Mouse (Mus musculus) MEL (cell line): ENCODE measurements around the gene Stat2. TPM values are rescaled to one million over a fixed set of nuclear protein-coding genes. Genes with fewer than 3 reads are reported as not detected.
A peak's percentile ranks its signal among the peaks of the same experiment; 100 is the strongest.

Source experiments
- DNase-seq: peaks from one replicate; pipeline ENCODE4 v3.0.0; 2011; ENCODE audit warnings: low read depth, low spot score
- H3K27ac ChIP-seq: 2 replicates; pipeline ENCODE4 v1.5.1; 2012; ENCODE audit warnings: low read depth, mild to moderate bottlenecking, control low read depth, low read length, moderate library complexity; ENCODE audit not compliant: control insufficient read depth
- H3K27me3 ChIP-seq, 2 experiments: fragments of 150-350 bp in 1 of 2; sonication (generic) in 1 of 2; 2 replicates each; pipeline ENCODE4 v1.6.1; 2012; ENCODE audit warnings: low read length in 2 of 2, mild to moderate bottlenecking in 2 of 2, improper control_type of control experiment in 1 of 2, moderate library complexity in 1 of 2; ENCODE audit not compliant: insufficient read depth in 2 of 2, control insufficient read depth in 1 of 2
- H3K36me3 ChIP-seq, 2 experiments: 2 replicates each; pipeline ENCODE4 v1.6.1; 2012 to 2014; ENCODE audit warnings: low read length in 2 of 2, improper control_type of control experiment in 1 of 2, inconsistent platforms in 1 of 2, mild to moderate bottlenecking in 1 of 2; ENCODE audit not compliant: insufficient read depth in 2 of 2, control insufficient read depth in 1 of 2
- H3K4me1 ChIP-seq, 2 experiments: fragments of 150-350 bp in 1 of 2; sonication (generic) in 1 of 2; 2 replicates each; pipeline ENCODE4 v1.6.1; 2012; ENCODE audit warnings: low read length in 2 of 2, improper control_type of control experiment in 1 of 2, mild to moderate bottlenecking in 1 of 2; ENCODE audit not compliant: insufficient read depth in 2 of 2, control insufficient read depth in 1 of 2
- H3K4me3 ChIP-seq, 2 experiments: fragments of 150-350 bp in 1 of 2; sonication (generic) in 1 of 2; 2 replicates each; pipeline ENCODE4 v1.5.1; 2012; ENCODE audit warnings: low read depth in 2 of 2, low read length in 2 of 2, mild to moderate bottlenecking in 2 of 2, moderate library complexity in 2 of 2, control low read depth in 1 of 2, improper control_type of control experiment in 1 of 2; ENCODE audit not compliant: control insufficient read depth in 1 of 2, insufficient read depth in 1 of 2
- H3K79me2 ChIP-seq: 2 replicates; pipeline ENCODE4 v1.6.1; 2012; ENCODE audit warnings: mild to moderate bottlenecking, low read length, moderate library complexity; ENCODE audit not compliant: control insufficient read depth, poor library complexity, insufficient read depth
- H3K9ac ChIP-seq: 2 replicates; pipeline ENCODE4 v1.6.1; 2012; ENCODE audit warnings: low read depth, mild to moderate bottlenecking, control low read depth, low read length, moderate library complexity; ENCODE audit not compliant: control insufficient read depth, poor library complexity, severe bottlenecking
- H3K9me3 ChIP-seq: fragments of 150-350 bp; sonication (generic); replicated peaks from 2 replicates; pipeline ENCODE4 v1.6.1; 2012; ENCODE audit warnings: mild to moderate bottlenecking, low read length, improper control_type of control experiment, moderate library complexity; ENCODE audit not compliant: insufficient read depth
- BHLHE40 ChIP-seq: IDR thresholded peaks from 2 replicates; pipeline ENCODE4 v1.6.1; 2012; ENCODE audit warnings: low read depth, mild to moderate bottlenecking, inconsistent platforms, low read length, improper control_type of control experiment, borderline replicate concordance
- E2F4 ChIP-seq: IDR thresholded peaks from 2 replicates; pipeline ENCODE4 v1.6.1; 2011; ENCODE audit warnings: low read depth, low read length, improper control_type of control experiment, borderline replicate concordance
- EP300 ChIP-seq, 2 experiments: IDR thresholded peaks; 2 replicates each; pipeline ENCODE4 v1.6.1; 2011; ENCODE audit warnings: improper control_type of control experiment in 2 of 2, low read length in 2 of 2, low read depth in 1 of 2, mild to moderate bottlenecking in 1 of 2
- ETS1 ChIP-seq: IDR thresholded peaks from 2 replicates; pipeline ENCODE4 v1.6.1; 2012; ENCODE audit warnings: low read depth, mild to moderate bottlenecking, inconsistent platforms, low read length, improper control_type of control experiment, moderate library complexity
- GABPA ChIP-seq: IDR thresholded peaks from 2 replicates; pipeline ENCODE4 v1.6.1; 2012; ENCODE audit warnings: low read depth, mild to moderate bottlenecking, inconsistent platforms, low read length, improper control_type of control experiment, moderate library complexity
- GATA1 ChIP-seq: IDR thresholded peaks from 2 replicates; pipeline ENCODE4 v1.6.1; 2011; ENCODE audit warnings: low read depth, low read length, improper control_type of control experiment
- HCFC1 ChIP-seq: IDR thresholded peaks from 2 replicates; pipeline ENCODE4 v1.6.1; 2012; ENCODE audit warnings: low read depth, mild to moderate bottlenecking, inconsistent platforms, low read length, improper control_type of control experiment, moderate library complexity
- KAT2A ChIP-seq: conservative IDR thresholded peaks from 2 replicates; pipeline ENCODE4 v1.6.1; 2012; ENCODE audit warnings: low read depth, low read length, improper control_type of control experiment, inconsistent platforms
- MAFK ChIP-seq: IDR thresholded peaks from 2 replicates; pipeline ENCODE4 v1.6.1; 2011; ENCODE audit warnings: low read depth, mild to moderate bottlenecking, low read length, improper control_type of control experiment, borderline replicate concordance
- MAX ChIP-seq: IDR thresholded peaks from 2 replicates; pipeline ENCODE4 v1.6.1; 2011; ENCODE audit warnings: low read length, improper control_type of control experiment
- MYB ChIP-seq: IDR thresholded peaks from 2 replicates; pipeline ENCODE4 v1.6.1; 2011; ENCODE audit warnings: mild to moderate bottlenecking, low read depth, low read length, improper control_type of control experiment
- MYC ChIP-seq: IDR thresholded peaks from 2 replicates; pipeline ENCODE4 v1.6.1; 2011; ENCODE audit warnings: low read depth, mild to moderate bottlenecking, low read length, improper control_type of control experiment, moderate library complexity
- POLR2AphosphoS2 ChIP-seq: IDR thresholded peaks from 2 replicates; pipeline ENCODE4 v1.6.1; 2011; ENCODE audit warnings: low read length, improper control_type of control experiment
- RAD21 ChIP-seq: IDR thresholded peaks from 2 replicates; pipeline ENCODE4 v1.6.1; 2011; ENCODE audit warnings: mild to moderate bottlenecking, low read depth, low read length, improper control_type of control experiment
- RCOR1 ChIP-seq: IDR thresholded peaks from 2 replicates; pipeline ENCODE4 v1.6.1; 2012; ENCODE audit warnings: low read depth, mild to moderate bottlenecking, inconsistent platforms, low read length, improper control_type of control experiment
- SIN3A ChIP-seq: IDR thresholded peaks from 2 replicates; pipeline ENCODE4 v1.6.1; 2012; ENCODE audit warnings: low read length, improper control_type of control experiment, inconsistent platforms
- SMC3 ChIP-seq: IDR thresholded peaks from 2 replicates; pipeline ENCODE4 v1.6.1; 2011; ENCODE audit warnings: low read depth, low read length, improper control_type of control experiment
- TAL1 ChIP-seq: IDR thresholded peaks from 2 replicates; pipeline ENCODE4 v1.6.1; 2012; ENCODE audit warnings: mild to moderate bottlenecking, inconsistent platforms, low read length, moderate library complexity, mixed read lengths
- TBP ChIP-seq: IDR thresholded peaks from 2 replicates; pipeline ENCODE4 v1.8.0; 2011; ENCODE audit warnings: low read depth, low read length, improper control_type of control experiment
- TCF12 ChIP-seq: IDR thresholded peaks from 2 replicates; pipeline ENCODE4 v1.6.1; 2014; ENCODE audit warnings: low read depth, mild to moderate bottlenecking, inconsistent platforms, low read length, improper control_type of control experiment, moderate library complexity
- UBTF ChIP-seq: IDR thresholded peaks from 2 replicates; pipeline ENCODE4 v1.6.1; 2012; ENCODE audit warnings: low read depth, mild to moderate bottlenecking, inconsistent platforms, low read length, improper control_type of control experiment, moderate library complexity, borderline replicate concordance; ENCODE audit not compliant: insufficient read depth
- USF1 ChIP-seq: IDR thresholded peaks from 2 replicates; pipeline ENCODE4 v1.6.1; 2014; ENCODE audit warnings: low read depth, mild to moderate bottlenecking, inconsistent platforms, low read length, improper control_type of control experiment, moderate library complexity
- polyA plus RNA-seq, 2 experiments: library from polyadenylated mRNA; stranded (reverse) in 1 of 2; unstranded in 1 of 2; fragments of >175 nt in 1 of 2; fragments of >200 nt in 1 of 2; gene quantifications; 2 replicates each; pipeline versions ENCODE4 v1.2.1 to v1.2.4; 2012; ENCODE audit warnings: low replicate concordance in 2 of 2, low read depth in 1 of 2; ENCODE audit not compliant: insufficient read length in 2 of 2, insufficient read depth in 1 of 2, missing spikeins in 1 of 2
- total RNA-seq: library from RNA; depleted of rRNA; stranded (reverse); fragments of 300-350 nt; gene quantifications from 2 replicates; pipeline ENCODE4 v1.2.3, GENCODE M21; 2012

Gene Stat2
- total and polyA plus RNA-seq, 3 experiments = 3.6 to 6.6 TPM; not detected in 1

DNA sequence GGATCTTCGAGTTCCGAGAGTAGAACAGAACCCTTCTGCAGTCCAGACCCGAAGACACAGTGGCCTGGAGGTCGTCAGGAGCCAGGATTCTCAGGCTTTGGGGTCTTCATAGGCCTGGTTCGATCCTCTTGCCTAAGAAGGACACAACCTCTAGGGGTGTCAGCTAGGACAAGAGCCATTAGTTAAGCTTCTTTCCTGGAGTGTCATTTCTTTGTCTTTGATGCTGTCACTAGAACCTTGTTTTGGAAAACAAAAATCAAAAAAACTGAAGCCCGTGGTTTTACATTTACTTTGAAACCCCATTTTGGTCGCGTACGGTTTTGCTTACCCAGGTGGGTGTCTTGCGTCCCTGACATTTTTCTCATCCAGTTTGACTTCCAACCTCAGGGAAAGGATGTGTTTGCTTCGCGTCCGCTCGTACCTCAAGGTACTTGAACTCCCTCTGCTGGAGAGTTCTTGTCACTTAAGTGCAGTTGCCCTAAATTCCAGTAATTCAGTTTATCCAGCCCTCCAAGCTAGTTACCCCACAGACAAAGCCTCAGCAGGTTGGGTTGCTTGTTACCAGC, 37.9 kb upstream of the Stat2 start (continued):
- TF ChIP-seq GABPA = no peak
- 0 out of 2 replicates have a peak, but pooled peaks have one; percentile 8 for TF ChIP-seq HCFC1
- TF ChIP-seq E2F4 = no peak
- no peak for TF ChIP-seq MYB
- TF ChIP-seq TAL1 = no peak
- TF ChIP-seq KAT2A = no peak
- TF ChIP-seq SIN3A = peak; percentile 66
- no peak for TF ChIP-seq UBTF
- no peak for TF ChIP-seq BHLHE40
- TF ChIP-seq POLR2AphosphoS2 = no peak
- peak; percentile 70 for TF ChIP-seq SMC3
- TF ChIP-seq MAX = no peak
- no peak for TF ChIP-seq MYC
- TF ChIP-seq RAD21 = peak; percentile 52

GRCm38 (mm10) chr10:128236321-128236720, 34.0 kb upstream of the Stat2 start:
- peaks cover 17% of the 10 kb centered on the region for H3K79me2 ChIP-seq
- no peak overlapping the region for H3K27ac ChIP-seq
- H3K9ac ChIP-seq = no peak overlapping the region
- peaks cover 23 to 30% of the 10 kb centered on the region in 2 experiments for H3K4me1 ChIP-seq
- H3K9me3 ChIP-seq = no peaks in the 10 kb centered on the region
- peaks cover 0 to 34% of the 10 kb centered on the region in 2 experiments; a peak in 2 of 4 replicates for H3K36me3 ChIP-seq
- DNase-seq = no peak
- TF ChIP-seq USF1 = no peak
- TF ChIP-seq TBP = no peak
- TF ChIP-seq GATA1 = no peak
- H3K27me3 ChIP-seq = no peaks in the 10 kb centered on the region
- no peak overlapping the region for H3K4me3 ChIP-seq

DNA sequence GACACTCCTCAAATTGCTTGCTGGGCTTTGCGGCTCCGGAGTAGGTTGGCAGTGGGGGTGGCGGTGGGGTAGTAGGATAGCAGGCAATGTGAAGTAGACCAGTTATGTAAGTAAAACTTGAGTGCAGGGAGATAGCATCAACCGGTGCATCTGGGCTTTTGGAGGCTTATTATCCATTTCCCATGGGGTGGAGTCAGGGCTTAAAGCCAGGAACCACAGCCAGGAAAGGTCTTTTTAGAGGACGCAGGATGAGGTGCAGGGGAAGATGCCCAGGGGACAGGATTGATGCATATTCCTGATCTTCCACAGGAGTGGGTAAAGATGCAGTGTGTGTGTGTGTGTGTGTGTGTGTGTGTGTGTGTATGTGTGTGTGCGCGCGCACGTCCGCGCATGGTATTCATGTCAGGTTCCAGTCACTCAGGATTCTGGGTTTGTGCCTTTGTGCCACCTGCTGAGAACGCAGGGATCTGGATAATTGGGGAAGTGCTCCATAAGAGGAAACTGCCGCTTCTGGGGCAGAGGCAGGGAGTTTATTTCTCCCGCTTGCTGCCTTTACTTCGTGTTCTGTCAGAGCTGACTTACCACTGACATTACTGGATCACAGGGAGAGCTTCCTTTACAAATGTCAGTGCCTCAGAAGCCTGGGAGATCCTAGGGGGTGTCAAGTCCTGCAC, 32.4 kb upstream of the Stat2 start:
- peaks cover 8% of the 10 kb centered on the region; the same call in 1 of the 2 replicates for H3K79me2 ChIP-seq
- no peak overlapping the region; the same call in 1 of the 2 replicates for H3K9ac ChIP-seq
- no peak overlapping the region for H3K4me3 ChIP-seq
- peaks cover 22 to 30% of the 10 kb centered on the region in 2 experiments for H3K4me1 ChIP-seq
- peaks cover 2 to 32% of the 10 kb centered on the region in 2 experiments; a peak in 3 of 4 replicates for H3K36me3 ChIP-seq
- no peaks in the 10 kb centered on the region for H3K27me3 ChIP-seq
- DNase-seq = peak; percentile 65
- H3K9me3 ChIP-seq = no peaks in the 10 kb centered on the region
- peak; percentile 30 to 36; a peak in 2 of 4 replicates for TF ChIP-seq EP300 (IDR thresholded peaks at IDR 0.05; ENCODE audit: low read depth in 1 of 2, low read length in 2 of 2)
- no peak for TF ChIP-seq HCFC1
- 0 out of 2 replicates have a peak, but pooled peaks have one; percentile 8 for TF ChIP-seq RCOR1
- no peak for TF ChIP-seq MAFK
- TF ChIP-seq ETS1 = peak; percentile 63
- TF ChIP-seq TBP = no peak
- 0 out of 2 replicates have a peak, but pooled peaks have one; percentile 29 for TF ChIP-seq TCF12
- peak overlapping the region; percentile 22; the same call in 1 of the 2 replicates for H3K27ac ChIP-seq
